Mouse (Mus musculus): ENCODE measurements around the gene Lhfpl3. TPM values are rescaled to one million over a fixed set of nuclear protein-coding genes. Genes with fewer than 3 reads are reported as not detected.

Gene Lhfpl3
- polyA plus RNA-seq, 1 experiment, result 0.03 TPM

DNA sequence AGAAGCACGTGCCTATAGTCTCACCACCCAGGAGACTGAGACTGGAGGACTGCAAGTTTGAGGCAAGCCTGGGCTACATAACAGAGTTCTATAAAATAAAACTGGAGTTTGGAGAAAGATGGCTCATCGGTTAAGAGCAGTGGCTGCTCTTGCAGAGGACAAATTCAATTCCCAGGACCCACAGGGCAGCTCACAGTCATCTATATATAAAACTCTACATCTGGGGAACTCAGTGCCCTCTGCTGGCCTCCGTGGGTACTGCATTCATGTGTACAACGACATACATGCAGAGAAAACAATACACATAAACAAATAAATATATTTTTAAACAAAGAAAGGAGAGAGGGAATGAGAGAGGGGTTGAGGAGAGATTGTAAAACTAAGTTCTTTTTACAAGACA, 501.1 kb downstream of the Lhfpl3 start:
- TF ChIP-seq POLR2A (IDR thresholded peaks at IDR 0.05; ENCODE audit: control insufficient read depth, extremely low read depth, insufficient read depth, low read length, poor library complexity), result no peak
- no peak for TF ChIP-seq CTCF (IDR thresholded peaks at IDR 0.05; ENCODE audit: borderline replicate concordance, control insufficient read depth, extremely low read depth, insufficient read depth, low read length, poor library complexity)
- H3K4me1 ChIP-seq (replicated peaks; ENCODE audit: control insufficient read depth, insufficient read depth, low read length), result no peaks in the 10 kb centered on the region
- no peak overlapping the region for H3K27ac ChIP-seq (ENCODE audit: control insufficient read depth, insufficient read depth, low read length)
- DNase-seq, result peak; percentile 44
- 53% methylated on average over 4 of the region's 4 CpGs for WGBS
- no peaks in the 10 kb centered on the region for H3K36me3 ChIP-seq (ENCODE audit: control insufficient read depth, insufficient read depth, low read length)
- H3K27me3 ChIP-seq (ENCODE audit: control insufficient read depth, insufficient read depth, low read length), result no peaks in the 10 kb centered on the region
- no peak overlapping the region for H3K4me3 ChIP-seq (ENCODE audit: control insufficient read depth, insufficient read depth, low read length)

DNA sequence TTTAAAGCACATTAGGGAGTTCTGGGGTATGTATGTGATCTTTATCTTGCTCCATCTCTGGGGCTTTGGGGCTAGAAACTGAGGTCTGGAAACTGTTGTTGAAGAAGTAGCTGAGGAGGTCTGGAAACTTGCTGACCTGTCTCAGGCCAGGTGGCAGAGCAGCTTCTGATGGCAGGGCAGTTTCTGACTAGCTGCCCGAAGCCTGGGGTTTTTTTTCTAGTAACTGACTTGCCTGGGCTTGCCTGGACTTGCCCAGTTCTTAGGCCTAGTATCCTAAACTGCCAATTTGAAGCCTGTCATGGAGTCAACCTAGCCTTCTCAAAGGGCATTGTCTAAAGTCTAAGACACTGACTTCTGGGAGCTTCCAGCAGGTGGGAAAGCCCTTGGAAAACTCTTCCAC, 501.9 kb downstream of the Lhfpl3 start:
- Histone ChIP-seq H3K4me1 (replicated peaks; ENCODE audit: control insufficient read depth, insufficient read depth, low read length) (no peaks in the 10 kb centered on the region), H3K4me3 (ENCODE audit: control insufficient read depth, insufficient read depth, low read length) (no peak overlapping the region), H3K27ac (ENCODE audit: control insufficient read depth, insufficient read depth, low read length) (no peak overlapping the region), H3K36me3 (ENCODE audit: control insufficient read depth, insufficient read depth, low read length) (no peaks in the 10 kb centered on the region), H3K27me3 (ENCODE audit: control insufficient read depth, insufficient read depth, low read length) (no peaks in the 10 kb centered on the region)
- TF ChIP-seq POLR2A (IDR thresholded peaks at IDR 0.05; ENCODE audit: control insufficient read depth, extremely low read depth, insufficient read depth, low read length, poor library complexity) (no peak), CTCF (IDR thresholded peaks at IDR 0.05; ENCODE audit: borderline replicate concordance, control insufficient read depth, extremely low read depth, insufficient read depth, low read length, poor library complexity) (no peak)
- 74% methylated on average over 1 of the region's 1 CpGs for WGBS
- DNase-seq, result no peak

- no peak for DNase-seq
- no peak for TF ChIP-seq CTCF (IDR thresholded peaks at IDR 0.05; ENCODE audit: borderline replicate concordance, control insufficient read depth, extremely low read depth, insufficient read depth, low read length, poor library complexity)
- TF ChIP-seq POLR2A (IDR thresholded peaks at IDR 0.05; ENCODE audit: control insufficient read depth, extremely low read depth, insufficient read depth, low read length, poor library complexity), result no peak
- no peaks in the 10 kb centered on the region for H3K27me3 ChIP-seq (ENCODE audit: control insufficient read depth, insufficient read depth, low read length)
- no peak overlapping the region for H3K4me3 ChIP-seq (ENCODE audit: control insufficient read depth, insufficient read depth, low read length)
- H3K4me1 ChIP-seq (replicated peaks; ENCODE audit: control insufficient read depth, insufficient read depth, low read length), result no peaks in the 10 kb centered on the region
- H3K36me3 ChIP-seq (ENCODE audit: control insufficient read depth, insufficient read depth, low read length), result no peaks in the 10 kb centered on the region
- H3K27ac ChIP-seq (ENCODE audit: control insufficient read depth, insufficient read depth, low read length), result no peak overlapping the region
These were observed 502.4 kb downstream of the Lhfpl3 start for GRCm38 (mm10) chr5:23248303-23248702.

GRCm38 (mm10) chr5:23249896-23250875, 504.3 kb downstream of the Lhfpl3 start:
- Histone ChIP-seq H3K27me3 (ENCODE audit: control insufficient read depth, insufficient read depth, low read length) (no peaks in the 10 kb centered on the region), H3K4me3 (ENCODE audit: control insufficient read depth, insufficient read depth, low read length) (no peak overlapping the region), H3K27ac (ENCODE audit: control insufficient read depth, insufficient read depth, low read length) (no peak overlapping the region), H3K36me3 (ENCODE audit: control insufficient read depth, insufficient read depth, low read length) (no peaks in the 10 kb centered on the region), H3K4me1 (replicated peaks; ENCODE audit: control insufficient read depth, insufficient read depth, low read length) (no peaks in the 10 kb centered on the region)
- TF ChIP-seq CTCF (IDR thresholded peaks at IDR 0.05; ENCODE audit: borderline replicate concordance, control insufficient read depth, extremely low read depth, insufficient read depth, low read length, poor library complexity) (no peak), POLR2A (IDR thresholded peaks at IDR 0.05; ENCODE audit: control insufficient read depth, extremely low read depth, insufficient read depth, low read length, poor library complexity) (no peak)
- 77% methylated on average over 9 of the region's 9 CpGs for WGBS
- DNase-seq, result no peak

- H3K4me1 ChIP-seq (replicated peaks; ENCODE audit: control insufficient read depth, insufficient read depth, low read length), result no peaks in the 10 kb centered on the region
- 14% methylated on average over 12 of the region's 12 CpGs for WGBS
- TF ChIP-seq CTCF (IDR thresholded peaks at IDR 0.05; ENCODE audit: borderline replicate concordance, control insufficient read depth, extremely low read depth, insufficient read depth, low read length, poor library complexity) (no peak), POLR2A (IDR thresholded peaks at IDR 0.05; ENCODE audit: control insufficient read depth, extremely low read depth, insufficient read depth, low read length, poor library complexity) (no peak)
- H3K27me3 ChIP-seq (ENCODE audit: control insufficient read depth, insufficient read depth, low read length), result no peaks in the 10 kb centered on the region
- H3K36me3 ChIP-seq (ENCODE audit: control insufficient read depth, insufficient read depth, low read length), result no peaks in the 10 kb centered on the region
- H3K4me3 ChIP-seq (ENCODE audit: control insufficient read depth, insufficient read depth, low read length), result no peak overlapping the region
- no peak overlapping the region for H3K27ac ChIP-seq (ENCODE audit: control insufficient read depth, insufficient read depth, low read length)
- DNase-seq, result peak; percentile 65
These were observed 505.8 kb downstream of the Lhfpl3 start for GRCm38 (mm10) chr5:23251462-23252224.

- H3K36me3 ChIP-seq (ENCODE audit: control insufficient read depth, insufficient read depth, low read length), result no peaks in the 10 kb centered on the region
- 63% methylated on average over 3 of the region's 3 CpGs for WGBS
- no peaks in the 10 kb centered on the region for H3K27me3 ChIP-seq (ENCODE audit: control insufficient read depth, insufficient read depth, low read length)
- H3K4me3 ChIP-seq (ENCODE audit: control insufficient read depth, insufficient read depth, low read length), result no peak overlapping the region
- no peak for DNase-seq
- no peaks in the 10 kb centered on the region for H3K4me1 ChIP-seq (replicated peaks; ENCODE audit: control insufficient read depth, insufficient read depth, low read length)
- H3K27ac ChIP-seq (ENCODE audit: control insufficient read depth, insufficient read depth, low read length), result no peak overlapping the region
- TF ChIP-seq POLR2A (IDR thresholded peaks at IDR 0.05; ENCODE audit: control insufficient read depth, extremely low read depth, insufficient read depth, low read length, poor library complexity) (no peak), CTCF (IDR thresholded peaks at IDR 0.05; ENCODE audit: borderline replicate concordance, control insufficient read depth, extremely low read depth, insufficient read depth, low read length, poor library complexity) (no peak)
These were observed 510.1 kb downstream of the Lhfpl3 start for GRCm38 (mm10) chr5:23255816-23256418.

Data from thymus, adult 2 months (tissue).